Mouse (Mus musculus) megakaryocyte, embryonic 14.5 days (primary cell): ENCODE measurements around the gene Cnfn.

Source experiments
- FLI1 ChIP-seq: IDR thresholded peaks from 2 replicates; pipeline ENCODE4 v1.6.1; 2012; ENCODE audit warnings: low read length, inconsistent platforms, mixed read lengths
- GATA1 ChIP-seq: IDR thresholded peaks from 3 replicates; pipeline ENCODE4 v1.6.1; 2012; ENCODE audit warnings: mixed read lengths, low read length, inconsistent platforms, borderline replicate concordance

DNA sequence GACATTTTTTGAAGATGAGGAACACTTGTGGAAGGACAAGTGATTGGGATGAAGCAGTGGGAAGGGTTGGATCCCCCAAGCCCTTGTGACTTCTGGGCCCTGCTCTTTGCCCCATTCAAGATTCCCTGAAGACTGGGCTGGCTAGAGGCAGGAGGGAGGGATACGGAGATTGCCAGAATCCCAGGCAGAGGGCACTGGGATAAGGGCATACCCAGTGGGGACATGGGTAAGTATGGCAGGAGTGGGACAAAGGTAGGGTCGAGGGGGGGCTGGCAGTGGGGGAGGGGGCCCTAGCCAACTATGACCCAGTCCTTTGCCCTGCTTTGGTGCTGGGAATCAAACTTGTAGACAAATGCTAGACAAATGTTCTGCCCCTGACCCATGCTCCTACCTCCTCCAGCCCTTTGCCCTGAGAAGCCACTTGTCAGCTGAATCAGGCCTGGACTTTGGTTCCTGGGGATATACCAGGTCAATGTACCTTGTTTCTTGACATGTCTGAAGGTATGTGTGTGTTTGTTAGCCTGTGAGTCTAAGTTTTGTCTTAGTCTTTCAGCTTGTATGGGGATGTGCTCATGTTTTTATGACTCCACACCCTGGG lies 22.4 kb upstream of the Cnfn start:
- TF ChIP-seq GATA1 = no peak
- TF ChIP-seq FLI1 = no peak
